Mouse (Mus musculus) ovary, adult 18-20 months (tissue): ENCODE data around the gene Olfr1360.
"Not testable (repeated sequence)": the region's sequence is repeated elsewhere in the genome, so short reads cannot be mapped to it uniquely, and the experiment has no call there.

Source experiments
- DNase-seq: peaks from one replicate; pipeline ENCODE4 v3.0.0; 2022; ENCODE audit warnings: low spot score, mixed read lengths

Olfr1360 gene

DNA sequence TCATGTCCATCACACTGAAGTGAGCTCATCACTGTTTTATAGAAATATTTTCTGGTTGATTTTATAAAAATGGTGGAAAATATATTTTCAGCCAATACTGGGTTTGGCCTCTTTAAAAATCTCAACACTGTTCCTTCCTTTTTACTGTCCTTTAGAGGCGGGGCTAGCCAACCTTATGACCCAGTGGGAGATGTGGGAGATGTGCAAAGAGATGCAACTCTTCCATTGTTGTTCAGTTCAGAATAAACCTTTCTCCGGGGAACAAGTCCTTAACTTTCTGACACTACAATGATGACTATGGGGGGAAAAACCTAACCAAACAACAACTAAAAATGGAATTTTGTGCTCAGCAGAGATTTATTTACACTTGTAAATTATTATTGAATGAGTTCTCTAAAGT lies at the start of gene Olfr1360:
Gene Olfr1360 (minus strand): TSS at position 101 of the 400 bp plus-strand sequence.
- DNase-seq, result no peak

DNA sequence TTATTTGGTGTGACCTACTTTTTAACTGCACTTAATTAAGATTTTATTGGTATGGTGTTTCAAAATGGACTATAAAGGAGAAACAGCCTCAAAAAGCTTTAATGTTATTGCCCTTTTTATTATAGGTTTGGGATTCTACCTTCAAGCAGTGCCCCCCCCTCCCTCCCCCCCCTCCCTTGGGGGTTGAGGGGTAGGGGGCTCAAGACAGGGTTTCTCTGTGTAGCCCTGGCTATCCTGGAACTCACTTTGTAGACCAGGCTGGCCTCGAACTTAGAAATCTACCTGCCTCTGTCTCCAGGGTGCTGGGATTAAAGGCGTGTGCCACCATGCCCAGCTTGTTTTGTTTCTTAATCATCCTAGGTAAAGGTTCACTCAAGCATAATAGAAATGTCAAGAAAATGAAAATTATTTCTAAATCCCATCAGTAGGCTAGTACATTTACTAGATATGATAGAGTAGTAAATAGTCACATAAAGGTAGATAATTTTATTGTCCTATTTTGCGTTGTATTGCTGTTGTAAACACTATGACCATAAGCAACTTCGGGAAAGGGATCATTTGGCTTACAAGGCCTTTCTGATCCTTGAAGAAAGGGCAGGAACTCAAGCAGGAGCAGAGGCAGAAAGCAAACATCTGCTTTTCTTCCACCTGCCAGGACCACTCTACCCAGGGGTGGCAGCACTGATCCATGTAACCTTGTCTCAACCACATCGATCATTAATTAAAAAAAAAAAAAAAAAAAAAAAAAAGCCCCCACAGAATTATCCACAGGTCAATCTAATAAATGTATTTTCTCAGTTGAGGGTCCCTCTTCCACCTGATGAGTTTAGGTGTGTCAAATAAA lies 46.0 kb upstream of the Olfr1360 start:
- no peak for DNase-seq

DNA sequence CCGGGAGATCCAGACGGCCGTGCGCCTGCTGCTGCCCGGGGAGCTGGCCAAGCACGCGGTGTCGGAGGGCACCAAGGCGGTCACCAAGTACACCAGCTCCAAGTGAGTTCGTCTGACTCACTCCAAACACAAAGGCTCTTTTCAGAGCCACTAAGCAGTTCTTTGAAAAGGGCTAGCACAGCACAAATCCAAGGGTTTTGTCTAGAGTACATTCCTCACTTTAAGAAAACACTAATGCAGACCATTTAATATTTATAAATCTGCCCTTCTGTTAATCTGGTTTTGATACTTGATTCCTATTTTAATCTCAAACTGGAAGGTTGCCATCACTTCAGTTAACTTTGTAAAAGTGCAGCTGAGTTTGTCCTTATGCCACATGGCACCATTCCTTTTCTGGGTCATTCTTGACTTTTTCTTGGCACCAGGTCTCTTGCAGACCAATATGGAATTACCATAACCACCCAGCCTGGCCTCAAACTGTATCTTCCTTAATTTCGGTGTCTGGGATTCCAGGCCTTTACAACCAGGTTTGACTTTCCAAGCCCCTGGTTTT lies 45.2 kb upstream of the Olfr1360 start:
- DNase-seq, result no peak

DNA sequence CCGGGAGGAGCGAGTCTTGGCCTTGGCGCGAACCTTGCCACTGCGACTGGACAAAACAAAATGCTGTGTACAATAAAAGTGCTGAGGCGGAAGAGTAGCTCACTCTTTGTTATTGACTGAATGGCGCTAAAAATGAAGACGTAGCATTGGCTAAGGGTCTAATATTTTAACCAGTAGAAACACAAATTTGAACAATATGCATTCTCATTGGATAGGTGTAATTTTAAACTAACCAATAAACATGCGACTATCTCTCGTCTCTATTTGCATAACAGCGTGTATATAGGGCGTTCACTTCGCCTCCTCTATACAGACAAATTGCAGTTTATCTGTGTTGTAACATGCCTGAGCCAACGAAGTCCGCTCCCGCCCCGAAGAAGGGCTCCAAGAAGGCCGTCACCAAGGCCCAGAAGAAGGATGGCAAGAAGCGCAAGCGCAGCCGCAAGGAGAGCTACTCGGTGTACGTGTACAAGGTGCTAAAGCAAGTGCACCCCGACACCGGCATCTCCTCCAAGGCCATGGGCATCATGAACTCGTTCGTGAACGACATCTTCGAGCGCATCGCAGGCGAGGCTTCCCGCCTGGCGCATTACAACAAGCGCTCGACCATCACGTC lies 44.7 kb upstream of the Olfr1360 start, which contains the start of gene Hist1h2bm:
Gene Hist1h2bm (plus strand): TSS at position 288 of the 616 bp plus-strand sequence.
- DNase-seq, result peak; percentile 55

DNA sequence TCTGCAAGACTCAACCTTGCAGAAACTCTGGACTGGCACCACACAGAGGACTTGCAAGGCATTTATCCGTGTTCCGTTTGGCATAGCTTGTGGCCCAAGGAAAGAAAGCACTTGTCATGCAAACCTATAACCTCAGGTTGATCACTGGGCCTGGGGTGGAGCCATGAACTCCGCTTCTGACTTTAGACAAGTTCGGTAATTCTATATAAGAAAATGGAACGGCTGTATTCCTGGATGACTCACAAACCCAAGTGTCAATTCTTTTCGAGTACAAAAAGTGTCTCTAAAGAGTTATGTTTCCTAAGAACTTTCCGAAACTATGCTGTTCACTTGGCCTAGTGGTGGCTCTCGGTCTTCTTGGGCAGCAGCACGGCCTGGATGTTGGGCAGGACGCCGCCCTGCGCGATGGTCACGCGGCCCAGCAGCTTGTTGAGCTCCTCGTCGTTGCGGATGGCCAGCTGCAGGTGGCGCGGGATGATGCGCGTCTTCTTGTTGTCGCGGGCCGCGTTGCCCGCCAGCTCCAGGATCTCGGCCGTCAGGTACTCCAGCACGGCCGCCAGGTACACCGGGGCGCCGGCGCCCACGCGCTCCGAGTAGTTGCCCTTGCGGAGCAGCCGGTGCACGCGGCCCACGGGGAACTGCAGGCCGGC lies 44.0 kb upstream of the Olfr1360 start:
- not testable (repeated sequence) for DNase-seq

DNA sequence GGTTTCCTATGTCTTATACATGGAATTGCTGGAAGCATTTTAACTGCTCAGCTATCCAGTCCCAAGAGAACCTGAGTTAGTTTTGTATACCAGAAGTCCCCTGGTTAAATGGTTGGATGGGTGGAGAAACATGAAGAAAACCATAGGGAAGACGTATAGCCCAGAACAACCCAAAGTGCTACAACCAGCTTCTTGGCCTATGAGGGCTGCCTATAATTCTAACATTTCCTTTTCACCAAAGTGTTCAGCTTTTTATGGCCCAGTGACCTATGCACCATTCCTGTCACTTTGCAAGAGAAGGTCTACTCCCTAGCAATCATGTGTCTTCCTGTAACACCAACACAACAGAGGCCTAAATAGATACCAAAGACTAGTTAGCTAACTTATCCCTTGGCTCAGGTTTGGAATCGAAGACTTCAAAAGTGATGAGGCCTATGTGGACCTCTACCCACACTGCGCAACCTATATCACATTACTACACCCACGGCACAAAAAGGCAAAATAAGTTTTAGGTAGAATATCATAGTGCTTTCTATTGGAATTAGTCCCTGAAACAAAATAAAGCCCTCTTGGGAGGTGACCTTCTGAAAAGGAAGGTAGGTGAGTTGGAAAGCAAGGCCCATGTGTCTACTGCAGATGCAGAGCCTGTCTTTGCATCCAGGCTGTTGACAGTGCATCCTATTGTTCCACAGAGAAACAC lies 41.3 kb upstream of the Olfr1360 start:
- no peak for DNase-seq

DNA sequence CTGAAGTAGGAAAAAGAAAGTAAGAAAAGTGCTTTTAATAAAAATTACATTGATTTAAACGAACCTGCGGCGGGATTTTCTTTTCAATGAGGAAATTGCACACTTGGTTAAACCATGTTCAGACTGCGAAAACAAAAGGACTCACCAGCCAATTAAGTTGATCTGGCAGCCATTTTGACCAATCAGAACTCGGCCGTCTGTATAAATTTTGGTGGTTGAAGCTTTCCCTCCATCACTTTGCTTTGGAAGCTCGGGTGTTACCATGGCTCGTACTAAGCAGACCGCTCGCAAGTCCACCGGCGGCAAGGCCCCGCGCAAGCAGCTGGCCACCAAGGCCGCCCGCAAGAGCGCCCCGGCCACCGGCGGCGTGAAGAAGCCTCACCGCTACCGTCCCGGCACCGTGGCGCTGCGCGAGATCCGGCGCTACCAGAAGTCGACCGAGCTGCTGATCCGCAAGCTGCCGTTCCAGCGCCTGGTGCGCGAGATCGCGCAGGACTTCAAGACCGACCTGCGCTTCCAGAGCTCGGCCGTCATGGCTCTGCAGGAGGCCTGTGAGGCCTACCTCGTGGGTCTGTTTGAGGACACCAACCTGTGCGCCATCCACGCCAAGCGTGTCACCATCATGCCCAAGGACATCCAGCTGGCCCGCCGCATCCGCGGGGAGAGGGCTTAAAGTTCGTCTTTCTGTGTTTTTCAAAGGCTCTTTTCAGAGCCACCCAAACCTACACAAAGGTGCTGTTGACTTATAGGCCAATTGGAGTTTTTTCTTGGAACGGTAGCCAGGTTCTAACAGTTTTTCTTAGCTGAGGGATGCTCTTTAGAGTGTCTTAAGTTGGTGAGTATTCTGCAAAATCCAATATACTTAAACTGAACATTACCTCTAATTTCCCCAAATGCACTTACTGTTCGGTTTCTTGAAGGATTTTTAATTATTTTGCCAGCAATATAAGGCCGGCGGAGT lies 40.5 kb upstream of the Olfr1360 start, which contains the start of gene Hist1h3h:
Gene Hist1h3h (plus strand): TSS at position 263 of the 961 bp plus-strand sequence.
- DNase-seq, result peak; percentile 76

DNA sequence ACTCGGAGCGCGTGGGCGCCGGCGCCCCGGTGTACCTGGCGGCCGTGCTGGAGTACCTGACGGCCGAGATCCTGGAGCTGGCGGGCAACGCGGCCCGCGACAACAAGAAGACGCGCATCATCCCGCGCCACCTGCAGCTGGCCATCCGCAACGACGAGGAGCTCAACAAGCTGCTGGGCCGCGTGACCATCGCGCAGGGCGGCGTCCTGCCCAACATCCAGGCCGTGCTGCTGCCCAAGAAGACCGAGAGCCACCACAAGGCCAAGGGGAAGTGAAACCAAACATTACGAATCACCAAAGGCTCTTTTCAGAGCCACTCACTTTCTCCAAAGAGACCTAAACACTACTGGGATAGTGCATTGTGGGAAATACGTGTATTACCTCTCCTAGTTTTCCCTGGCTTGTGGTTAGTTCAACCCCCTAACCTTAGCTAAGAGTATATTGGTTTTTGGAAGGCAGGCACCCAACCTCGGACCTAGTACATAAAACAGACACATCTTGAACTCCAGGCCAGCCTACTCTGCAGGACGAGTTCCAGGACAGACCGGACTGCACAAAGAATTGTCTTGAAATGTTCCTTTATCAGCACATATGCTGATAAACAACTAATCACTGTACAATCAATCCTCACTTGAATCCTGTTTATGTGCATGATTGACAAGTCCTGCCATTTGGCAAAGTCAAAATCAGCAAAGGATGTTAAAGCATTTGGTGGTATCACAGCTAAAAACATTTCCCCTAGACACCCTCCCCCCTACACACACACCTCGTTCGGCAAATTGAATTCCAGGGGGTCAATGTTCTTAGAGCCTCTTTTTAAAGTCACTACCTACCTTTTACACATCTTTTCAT lies 39.6 kb upstream of the Olfr1360 start:
- DNase-seq, result not testable (repeated sequence)

DNA sequence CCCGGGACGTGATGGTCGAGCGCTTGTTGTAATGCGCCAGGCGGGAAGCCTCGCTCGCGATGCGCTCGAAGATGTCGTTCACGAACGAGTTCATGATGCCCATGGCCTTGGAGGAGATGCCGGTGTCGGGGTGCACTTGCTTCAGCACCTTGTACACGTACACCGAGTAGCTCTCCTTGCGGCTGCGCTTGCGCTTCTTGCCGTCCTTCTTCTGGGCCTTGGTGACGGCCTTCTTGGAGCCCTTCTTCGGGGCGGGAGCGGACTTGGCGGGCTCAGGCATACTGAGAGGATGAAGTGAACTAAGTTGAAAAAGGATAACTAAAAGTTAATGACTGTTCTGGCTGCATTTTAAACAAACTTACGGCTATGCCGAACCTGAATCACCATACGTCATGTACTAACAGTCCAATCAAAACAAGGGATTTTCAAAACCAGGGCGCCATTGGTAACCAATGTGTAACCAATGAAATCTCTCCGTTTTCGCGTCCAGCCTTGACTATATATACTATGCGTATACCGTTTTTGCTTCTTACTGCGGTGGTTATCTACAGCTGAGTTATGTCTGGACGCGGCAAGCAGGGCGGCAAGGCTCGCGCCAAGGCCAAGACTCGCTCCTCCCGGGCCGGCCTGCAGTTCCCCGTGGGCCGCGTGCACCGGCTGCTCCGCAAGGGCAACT lies 38.8 kb upstream of the Olfr1360 start, which contains the start of the genes Hist1h2bl and Hist1h2ai:
Gene Hist1h2bl (minus strand): TSS at position 280 of the 676 bp plus-strand sequence.
Gene Hist1h2ai (plus strand): TSS at position 559 of the 676 bp plus-strand sequence.
- DNase-seq, result peak; percentile 77

DNA sequence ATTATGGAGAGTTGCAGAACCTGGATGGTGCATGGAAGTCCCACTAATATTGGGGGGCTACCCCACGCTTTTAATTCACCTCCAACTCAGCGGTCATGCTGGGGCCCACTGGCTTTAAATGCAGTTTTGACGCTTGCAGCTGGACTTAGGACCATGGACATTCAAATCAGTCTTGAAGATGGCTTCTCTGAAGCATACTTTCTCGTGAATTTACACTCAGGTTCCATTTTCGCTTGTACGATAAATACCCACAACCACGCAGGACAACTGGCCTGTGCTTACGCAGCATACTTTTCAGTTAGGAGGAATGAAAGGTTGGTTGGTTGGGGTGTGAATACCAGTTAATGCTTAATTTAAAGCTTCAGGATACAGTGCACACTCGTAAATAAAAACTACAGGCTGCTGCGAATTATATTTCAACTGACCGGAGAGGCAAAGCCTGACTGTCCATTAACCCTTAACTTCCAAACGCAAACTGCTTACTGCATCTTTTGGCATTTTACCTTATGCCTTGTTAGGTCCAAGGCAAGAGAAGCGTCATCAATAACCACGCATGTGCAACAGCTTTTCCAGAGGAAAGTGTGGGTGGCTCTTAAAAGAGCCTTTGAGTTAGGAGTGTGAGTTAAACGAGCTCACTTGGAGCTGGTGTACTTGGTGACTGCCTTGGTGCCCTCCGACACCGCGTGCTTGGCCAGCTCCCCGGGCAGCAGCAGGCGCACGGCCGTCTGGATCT lies 38.1 kb upstream of the Olfr1360 start:
- no peak for DNase-seq

DNA sequence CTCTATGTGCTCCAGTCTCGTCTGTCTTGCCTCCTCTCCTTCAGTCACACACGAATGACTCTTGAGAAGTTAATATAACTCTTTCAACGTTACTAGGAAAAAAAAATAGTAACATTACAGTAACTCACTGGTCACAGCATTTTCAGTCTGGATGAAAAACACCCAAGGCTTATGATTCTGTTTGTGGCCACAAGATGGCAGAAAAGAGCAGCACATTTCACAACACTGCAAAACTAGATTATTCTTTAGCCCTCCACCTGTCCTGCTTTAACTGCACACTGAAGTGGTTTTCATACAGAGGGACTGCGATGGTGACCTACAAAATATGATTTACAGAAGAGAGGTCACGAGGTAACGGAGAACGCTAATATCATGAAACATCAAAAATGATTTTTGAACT lies 37.5 kb upstream of the Olfr1360 start:
- no peak for DNase-seq

DNA sequence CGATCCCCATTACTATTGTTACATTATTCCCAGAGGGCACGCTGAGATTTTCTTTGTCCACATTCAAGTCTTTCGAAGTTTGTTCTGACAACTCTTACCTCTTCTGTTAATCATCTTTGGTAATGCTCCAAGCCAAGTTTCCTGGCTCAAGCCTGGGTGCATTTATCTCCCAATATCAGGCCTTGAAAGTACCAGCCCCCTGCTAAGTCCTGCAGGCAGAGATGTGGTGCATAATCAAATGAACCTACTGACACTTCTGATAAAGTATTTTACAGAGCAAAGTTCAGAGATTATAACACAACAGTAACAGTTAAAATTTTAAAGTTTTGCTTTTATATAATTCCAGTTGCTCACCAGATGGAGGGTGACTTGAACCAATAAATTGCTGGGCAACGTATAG lies 34.5 kb upstream of the Olfr1360 start:
- no peak for DNase-seq

DNA sequence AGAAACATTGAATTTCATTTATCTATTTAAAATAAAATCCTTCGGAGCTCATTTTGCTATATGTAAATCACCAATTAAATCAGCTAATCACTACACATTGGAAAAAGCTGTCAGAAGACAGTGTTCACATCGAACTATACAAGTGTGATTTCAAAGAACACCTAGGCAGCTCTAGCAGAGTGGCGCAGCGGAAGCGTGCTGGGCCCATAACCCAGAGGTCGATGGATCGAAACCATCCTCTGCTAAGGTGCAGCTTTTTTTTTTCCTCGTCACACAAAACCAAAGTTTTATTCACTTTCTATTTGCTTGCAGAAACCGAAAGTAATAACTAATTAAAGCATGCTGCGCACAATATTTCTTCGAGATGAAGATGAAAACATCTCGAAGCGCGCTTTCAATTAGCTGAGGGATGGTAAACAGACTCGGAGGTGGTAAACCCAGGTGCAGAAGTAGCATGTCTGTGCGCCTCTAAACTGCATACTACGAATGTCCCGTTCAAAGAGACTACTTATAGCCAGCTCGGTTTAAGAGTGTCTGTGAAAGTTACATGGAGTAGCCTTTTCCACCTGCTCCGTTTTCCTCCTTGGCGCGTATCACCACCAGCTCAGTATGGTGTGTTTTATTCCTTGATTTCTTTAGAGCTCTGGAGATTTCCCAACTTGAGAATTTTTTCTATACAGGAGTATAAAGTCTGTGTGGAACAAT lies 33.8 kb upstream of the Olfr1360 start:
- peak; percentile 41 for DNase-seq

DNA sequence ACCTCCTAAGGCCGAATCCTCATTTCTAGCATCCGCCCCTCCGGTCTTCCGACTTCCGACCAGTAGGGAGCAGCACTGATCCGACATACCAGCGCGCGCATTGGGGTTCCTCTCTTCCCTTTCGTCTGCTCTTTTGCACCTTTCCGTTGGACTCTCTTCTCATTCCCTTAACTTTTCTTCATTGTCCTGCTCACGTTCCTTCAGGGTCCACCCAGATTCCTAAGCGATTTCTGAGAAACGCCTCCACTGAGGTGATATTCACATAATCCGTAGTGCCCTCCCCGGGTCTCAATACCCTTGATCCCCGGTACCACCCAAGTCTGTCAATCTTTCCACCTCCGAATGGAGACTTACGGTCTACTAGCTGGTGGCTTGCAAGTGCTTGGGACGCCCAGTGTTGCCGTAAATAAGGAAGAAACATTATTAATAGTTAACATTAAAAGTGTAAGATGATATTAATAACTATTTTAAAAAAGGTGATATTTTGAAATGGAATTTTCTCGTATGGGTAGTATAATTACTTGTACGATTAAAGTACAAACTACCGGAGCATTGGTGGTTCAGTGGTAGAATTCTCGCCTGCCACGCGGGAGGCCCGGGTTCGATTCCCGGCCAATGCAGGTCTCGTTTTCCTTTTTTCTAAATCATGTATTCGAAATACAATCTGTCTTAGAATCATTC lies 33.0 kb upstream of the Olfr1360 start:
- DNase-seq, result peak; percentile 65

DNA sequence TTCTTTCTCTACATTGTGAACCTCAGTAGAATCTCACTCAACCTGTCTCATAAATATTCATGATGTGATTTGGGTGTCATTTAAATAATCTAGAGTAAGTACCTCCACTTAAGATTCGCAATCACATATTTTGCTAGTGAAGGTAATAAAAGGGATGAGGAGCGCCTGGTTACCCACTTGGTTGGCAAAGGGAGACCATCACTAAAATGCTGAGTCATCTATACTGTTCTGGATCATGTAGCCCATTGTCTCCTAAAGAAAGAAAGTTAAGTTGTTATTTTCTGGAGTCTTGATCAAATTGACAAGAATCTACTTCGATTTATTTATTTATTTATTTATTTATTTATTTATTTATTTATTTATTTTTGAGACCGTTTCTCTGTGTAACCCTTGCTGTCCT lies 29.5 kb upstream of the Olfr1360 start:
- no peak for DNase-seq

DNA sequence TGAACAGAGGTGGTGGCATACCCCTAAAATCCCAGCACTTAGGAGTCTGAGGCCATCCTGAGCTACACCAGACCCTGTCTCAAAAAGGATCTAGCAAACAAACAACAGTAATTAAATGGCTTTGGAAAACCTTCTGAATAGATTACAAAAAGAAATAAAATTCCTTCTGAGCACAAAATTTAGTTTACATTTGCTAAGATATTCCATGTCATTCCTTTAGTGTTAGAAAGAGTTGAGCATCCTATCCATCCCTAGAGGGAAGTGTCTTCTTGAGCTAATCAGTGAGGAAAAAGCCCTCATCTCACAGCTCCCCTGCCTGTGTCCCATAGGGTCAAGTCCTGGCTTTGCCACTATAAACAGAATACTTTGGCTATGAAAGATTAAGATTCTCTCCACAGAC lies 20.6 kb upstream of the Olfr1360 start, which contains the start of gene Olfr1359:
Gene Olfr1359 (plus strand): TSS at position 301 of the 400 bp plus-strand sequence.
- no peak for DNase-seq

DNA sequence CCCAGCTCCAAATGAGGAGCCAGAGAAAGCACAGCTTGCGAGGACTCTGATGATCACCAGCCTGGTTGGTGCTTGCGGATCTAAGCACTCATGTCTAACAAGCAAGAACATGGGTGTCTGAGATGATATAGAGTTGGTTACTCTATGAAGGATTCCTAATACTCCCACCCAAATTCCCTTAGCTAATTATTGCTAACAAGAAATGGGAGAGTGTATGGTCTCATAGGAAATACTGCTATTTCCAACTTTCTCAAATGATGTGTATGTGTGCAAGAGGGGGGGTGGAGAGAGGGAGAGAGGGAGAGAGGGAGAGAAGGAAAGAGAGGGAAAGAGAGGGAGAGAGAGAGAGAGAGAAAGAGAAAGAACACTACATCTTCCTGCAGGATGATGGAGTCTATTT lies 13.9 kb downstream of the Olfr1360 start, which contains the start of gene Olfr1361:
Gene Olfr1361 (minus strand): TSS at position 101 of the 400 bp plus-strand sequence.
- DNase-seq, result no peak
